Mouse (Mus musculus) midbrain, embryonic 12.5 days (tissue): ENCODE data around the gene Sptb. TPM values are rescaled to one million over a fixed set of nuclear protein-coding genes. Genes with fewer than 3 reads are reported as not detected.
A peak's percentile ranks its signal among the peaks of the same experiment; 100 is the strongest.

Source experiments
- ATAC-seq: fragments of 200-750 bp; cut with Nextera tagmentation; 2 replicates; pipeline ENCODE4 v1.8.0; 2017; ENCODE audit warnings: low read depth, moderate TSS enrichment, moderate library complexity; ENCODE audit not compliant: low FRiP score
- H3K27ac ChIP-seq: fragments of 300-500 bp; sonication (generic); replicated peaks from 2 replicates; pipeline ENCODE4 v1.5.1; 2016; ENCODE audit warnings: mild to moderate bottlenecking
- H3K27me3 ChIP-seq: fragments of 300-500 bp; sonication (generic); 2 replicates; pipeline ENCODE4 v1.6.1; 2016; ENCODE audit warnings: mild to moderate bottlenecking
- H3K36me3 ChIP-seq: fragments of 300-500 bp; sonication (generic); 2 replicates; pipeline ENCODE4 v1.6.1; 2016
- H3K4me1 ChIP-seq: fragments of 300-500 bp; sonication (generic); 2 replicates; pipeline ENCODE4 v1.6.1; 2016
- H3K4me2 ChIP-seq: fragments of 300-500 bp; sonication (generic); replicated peaks from 2 replicates; pipeline ENCODE4 v1.6.1; 2016; ENCODE audit warnings: mild to moderate bottlenecking, moderate library complexity
- H3K4me3 ChIP-seq: fragments of 300-500 bp; sonication (generic); 2 replicates; pipeline ENCODE4 v1.5.1; 2016; ENCODE audit warnings: mild to moderate bottlenecking
- H3K9ac ChIP-seq: fragments of 300-500 bp; sonication (generic); replicated peaks from 2 replicates; pipeline ENCODE4 v1.6.1; 2016; ENCODE audit warnings: mild to moderate bottlenecking, moderate library complexity
- H3K9me3 ChIP-seq: fragments of 300-500 bp; sonication (generic); 2 replicates; pipeline ENCODE4 v1.6.1; 2016; ENCODE audit warnings: mild to moderate bottlenecking
- WGBS: fragments of 180-500 bp; shearing (Covaris S2); methylation state at CpG from one replicate; pipeline ENCODE4 v1.1.7; 2016; 5-methylcytosine and 5-hydroxymethylcytosine counted together
- polyA plus RNA-seq: library from polyadenylated mRNA; unstranded; fragments of >200 nt; fragmentation: Nextera tagmentation; extraction: Ambion mirVana; gene quantifications from 2 replicates; pipeline ENCODE4 v1.2.1, GENCODE M21; 2016

The Sptb gene
- polyA plus RNA-seq, 1 experiment from 2014 or later = 2.4 TPM

GRCm38 (mm10) chr12:76546383-76547276 lies 163.7 kb downstream of the Sptb start:
- H3K4me2 ChIP-seq = peak overlapping the region; percentile 40
- H3K4me3 ChIP-seq = peak overlapping the region; percentile 18
- peaks cover 23% of the 10 kb centered on the region for H3K4me1 ChIP-seq
- no peak overlapping the region for H3K27ac ChIP-seq
- ATAC-seq = no peak
- 5% methylated on average over 28 of the region's 28 CpGs for WGBS
- H3K9me3 ChIP-seq = no peaks in the 10 kb centered on the region
- H3K9ac ChIP-seq = no peak overlapping the region; the same call in 1 of the 2 replicates
- no peaks in the 10 kb centered on the region for H3K36me3 ChIP-seq
- H3K27me3 ChIP-seq = peaks cover 43% of the 10 kb centered on the region

DNA sequence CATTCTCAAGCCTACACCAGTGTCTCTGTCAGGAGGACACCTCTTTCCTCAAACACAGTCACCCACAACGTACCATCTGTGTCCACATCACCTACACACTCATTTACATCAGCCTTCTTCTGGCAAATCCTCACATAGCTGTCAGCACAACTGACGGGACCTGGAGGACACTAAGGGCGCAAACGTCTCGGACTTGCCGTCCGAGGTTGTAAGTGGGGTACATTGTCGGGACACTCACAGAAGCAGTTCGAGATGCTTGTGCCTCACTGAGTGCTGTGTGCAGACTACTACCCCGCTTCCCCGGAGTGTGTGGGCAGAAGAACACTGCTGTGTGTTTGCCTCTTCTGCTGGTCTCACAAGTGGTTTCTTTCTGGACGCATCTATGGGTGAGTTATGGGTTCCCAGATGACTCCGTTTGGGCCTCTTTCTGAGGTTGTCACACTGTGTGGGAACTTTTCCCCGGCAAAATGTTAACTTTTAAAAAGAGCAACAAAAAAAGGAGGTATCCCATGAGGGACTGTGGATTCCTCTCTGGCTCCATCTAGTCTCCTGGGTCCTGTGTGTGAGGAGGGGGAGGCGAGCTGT lies 164.5 kb downstream of the Sptb start:
- Histone ChIP-seq H3K36me3 (no peaks in the 10 kb centered on the region), H3K9ac (no peak overlapping the region), H3K27me3 (peaks cover 43% of the 10 kb centered on the region), H3K4me1 (peaks cover 23% of the 10 kb centered on the region), H3K9me3 (no peaks in the 10 kb centered on the region), H3K27ac (no peak overlapping the region), H3K4me2 (no peak overlapping the region), H3K4me3 (no peak overlapping the region)
- WGBS = 61% methylated on average over 15 of the region's 15 CpGs
- no peak for ATAC-seq

- Histone ChIP-seq H3K9me3 (no peaks in the 10 kb centered on the region), H3K4me3 (no peak overlapping the region), H3K4me2 (no peak overlapping the region), H3K27me3 (peaks cover 22% of the 10 kb centered on the region), H3K27ac (no peak overlapping the region), H3K4me1 (peaks cover 11% of the 10 kb centered on the region), H3K9ac (no peak overlapping the region), H3K36me3 (no peaks in the 10 kb centered on the region)
- WGBS = 73% methylated on average over 6 of the region's 6 CpGs
- ATAC-seq = no peak
Observed at GRCm38 (mm10) chr12:76541879-76542278, 168.5 kb downstream of the Sptb start.

DNA sequence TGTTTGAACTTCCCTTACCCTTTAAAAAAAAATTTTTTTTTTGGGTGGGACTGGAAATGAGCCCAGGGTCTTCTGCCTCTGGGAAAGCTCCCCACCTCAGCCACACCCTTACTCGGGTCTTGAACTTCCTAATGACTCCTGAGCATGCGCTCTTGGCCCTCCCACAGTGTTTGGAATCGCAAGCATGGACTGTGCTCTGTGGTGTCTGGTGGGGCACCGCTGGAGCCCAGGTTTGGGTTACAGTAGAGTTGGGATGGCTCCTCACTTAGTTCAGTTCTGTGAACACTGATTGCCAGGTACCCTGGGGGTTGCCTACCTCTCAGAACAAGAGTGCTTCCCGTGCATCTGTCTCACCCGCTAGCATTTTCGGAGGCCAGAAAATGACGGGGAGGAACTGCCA lies 168.9 kb downstream of the Sptb start:
- 55% methylated on average over 8 of the region's 8 CpGs for WGBS
- H3K4me2 ChIP-seq = no peak overlapping the region
- peaks cover 22% of the 10 kb centered on the region for H3K27me3 ChIP-seq
- no peaks in the 10 kb centered on the region for H3K36me3 ChIP-seq
- H3K9ac ChIP-seq = no peak overlapping the region
- H3K4me1 ChIP-seq = peaks cover 7% of the 10 kb centered on the region
- no peak for ATAC-seq
- H3K4me3 ChIP-seq = no peak overlapping the region
- H3K27ac ChIP-seq = no peak overlapping the region
- no peaks in the 10 kb centered on the region for H3K9me3 ChIP-seq

DNA sequence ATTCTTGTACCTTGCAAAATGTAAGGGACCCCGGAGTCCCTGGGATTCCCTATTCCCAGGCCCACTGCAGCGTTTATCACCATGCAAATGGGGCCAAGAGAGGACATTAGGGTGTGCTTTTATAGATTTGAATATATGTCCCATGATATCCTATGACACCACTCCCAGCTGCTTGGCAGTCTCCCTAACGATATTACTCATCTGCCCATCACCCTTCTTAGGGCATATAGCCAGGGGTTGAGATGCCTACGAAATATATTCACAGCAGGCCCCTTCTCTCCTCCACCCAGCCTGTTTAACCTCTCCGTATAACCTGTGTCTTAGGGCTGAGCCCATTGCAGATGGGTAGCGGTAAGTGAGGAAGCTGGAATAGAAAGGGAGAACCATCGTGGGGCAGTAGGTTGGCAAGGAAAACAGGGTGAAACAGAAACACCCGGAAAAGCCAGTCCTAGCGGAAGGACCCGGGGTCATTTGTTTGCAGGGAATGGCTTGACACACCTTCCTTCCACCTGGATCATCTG lies 169.6 kb downstream of the Sptb start:
- ATAC-seq = no peak
- Histone ChIP-seq H3K27me3 (peaks cover 22% of the 10 kb centered on the region), H3K9ac (no peak overlapping the region), H3K4me2 (no peak overlapping the region), H3K4me1 (no peaks in the 10 kb centered on the region), H3K4me3 (no peak overlapping the region), H3K27ac (no peak overlapping the region), H3K9me3 (no peaks in the 10 kb centered on the region), H3K36me3 (no peaks in the 10 kb centered on the region)
- 83% methylated on average over 10 of the region's 10 CpGs for WGBS

DNA sequence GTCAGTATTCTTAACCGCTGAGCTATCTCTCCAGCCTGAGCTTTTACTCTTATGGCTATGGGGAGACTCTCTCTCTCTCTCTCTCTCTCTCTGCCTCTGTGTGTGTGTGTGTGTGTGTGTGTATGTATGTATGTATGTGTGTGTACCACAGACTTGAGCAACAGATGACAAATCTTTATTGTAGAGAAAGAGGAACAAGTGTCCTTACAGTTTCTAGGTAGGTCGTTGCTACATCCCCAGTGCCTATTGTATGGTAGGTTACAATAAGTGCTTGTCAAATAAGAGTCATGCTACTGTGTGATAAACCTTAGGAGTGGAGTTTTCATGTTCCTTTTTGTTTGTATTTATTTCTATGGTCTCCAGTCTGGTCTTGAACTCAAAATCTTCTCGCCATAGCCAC lies 170.2 kb downstream of the Sptb start:
- H3K4me2 ChIP-seq = no peak overlapping the region
- H3K27me3 ChIP-seq = peaks cover 22% of the 10 kb centered on the region
- H3K4me1 ChIP-seq = no peaks in the 10 kb centered on the region
- H3K4me3 ChIP-seq = no peak overlapping the region
- no peaks in the 10 kb centered on the region for H3K36me3 ChIP-seq
- no peaks in the 10 kb centered on the region for H3K9me3 ChIP-seq
- no peak for ATAC-seq
- no peak overlapping the region for H3K27ac ChIP-seq
- H3K9ac ChIP-seq = no peak overlapping the region
- WGBS = 87% methylated on average over 3 of the region's 3 CpGs

DNA sequence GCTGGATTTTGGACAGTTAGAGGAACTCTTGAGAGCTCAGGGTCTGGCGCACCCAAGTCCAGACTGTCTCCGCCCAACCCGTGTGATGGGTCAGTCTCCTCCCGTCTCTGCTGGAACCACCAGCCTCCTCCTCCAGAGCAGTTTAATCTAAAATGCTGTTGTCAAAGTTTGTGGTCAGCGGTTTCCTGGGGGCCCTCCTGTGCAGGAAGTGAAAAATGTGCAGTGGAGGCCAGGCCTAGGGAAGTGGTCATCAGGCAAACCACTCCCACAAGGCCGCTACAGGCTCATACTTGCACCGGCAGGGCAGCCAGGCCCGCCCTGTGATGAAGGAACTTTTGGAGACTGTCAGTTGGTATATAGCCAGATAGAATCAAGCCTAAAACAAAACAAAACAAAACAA lies 172.9 kb downstream of the Sptb start:
- Histone ChIP-seq H3K27me3 (peaks cover 45% of the 10 kb centered on the region), H3K36me3 (no peaks in the 10 kb centered on the region), H3K4me2 (no peak overlapping the region), H3K4me1 (peaks cover 17% of the 10 kb centered on the region), H3K9me3 (no peaks in the 10 kb centered on the region), H3K27ac (no peak overlapping the region), H3K4me3 (no peak overlapping the region), H3K9ac (no peak overlapping the region)
- 80% methylated on average over 8 of the region's 8 CpGs for WGBS
- no peak for ATAC-seq

GRCm38 (mm10) chr12:76536591-76537153 lies 173.7 kb downstream of the Sptb start:
- no peak overlapping the region for H3K4me3 ChIP-seq
- H3K27ac ChIP-seq = no peak overlapping the region
- peaks cover 19% of the 10 kb centered on the region for H3K4me1 ChIP-seq
- WGBS = 80% methylated on average over 8 of the region's 8 CpGs
- no peak overlapping the region for H3K9ac ChIP-seq
- ATAC-seq = no peak
- no peak overlapping the region for H3K4me2 ChIP-seq
- H3K36me3 ChIP-seq = no peaks in the 10 kb centered on the region
- peaks cover 52% of the 10 kb centered on the region for H3K27me3 ChIP-seq
- no peaks in the 10 kb centered on the region for H3K9me3 ChIP-seq

DNA sequence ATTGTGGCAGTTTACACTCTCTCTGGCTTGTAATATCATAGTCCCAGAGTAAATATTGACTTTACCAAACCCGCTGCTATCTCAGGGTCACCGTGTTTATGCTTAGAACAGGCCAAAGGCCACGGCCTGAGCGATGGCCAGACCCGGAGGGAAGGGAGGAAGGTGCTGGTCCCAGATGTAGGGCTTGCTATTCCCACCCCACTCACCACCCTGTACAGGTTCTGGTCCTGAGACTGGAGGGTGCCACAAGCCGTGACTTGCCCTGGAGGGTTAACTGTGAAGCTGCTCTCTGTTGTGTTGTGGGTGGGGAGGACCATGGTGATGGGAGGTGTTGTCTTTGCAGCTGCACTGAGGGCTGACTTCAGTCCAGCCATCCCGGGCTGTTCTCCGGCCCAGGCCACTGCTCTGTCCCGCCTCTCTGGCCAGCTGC lies 174.9 kb downstream of the Sptb start:
- 45% methylated on average over 9 of the region's 9 CpGs for WGBS
- H3K4me2 ChIP-seq = no peak overlapping the region
- H3K9me3 ChIP-seq = no peaks in the 10 kb centered on the region
- ATAC-seq = no peak
- no peak overlapping the region for H3K9ac ChIP-seq
- peaks cover 64% of the 10 kb centered on the region for H3K27me3 ChIP-seq
- no peaks in the 10 kb centered on the region for H3K36me3 ChIP-seq
- H3K27ac ChIP-seq = no peak overlapping the region
- H3K4me3 ChIP-seq = no peak overlapping the region
- peaks cover 19% of the 10 kb centered on the region for H3K4me1 ChIP-seq

GRCm38 (mm10) chr12:76534641-76535283 lies 175.6 kb downstream of the Sptb start:
- H3K9ac ChIP-seq = no peak overlapping the region
- no peaks in the 10 kb centered on the region for H3K36me3 ChIP-seq
- H3K4me2 ChIP-seq = peak overlapping the region; percentile 95
- no peaks in the 10 kb centered on the region for H3K9me3 ChIP-seq
- peaks cover 19% of the 10 kb centered on the region for H3K4me1 ChIP-seq
- peaks cover 71% of the 10 kb centered on the region for H3K27me3 ChIP-seq
- 28% methylated on average over 9 of the region's 9 CpGs for WGBS
- H3K27ac ChIP-seq = no peak overlapping the region
- peak overlapping the region; percentile 65; the same call in 1 of the 2 replicates for H3K4me3 ChIP-seq
- ATAC-seq = no peak

- no peaks in the 10 kb centered on the region for H3K9me3 ChIP-seq
- no peaks in the 10 kb centered on the region for H3K36me3 ChIP-seq
- WGBS = 3% methylated on average over 11 of the region's 11 CpGs
- H3K9ac ChIP-seq = no peak overlapping the region
- peaks cover 77% of the 10 kb centered on the region for H3K27me3 ChIP-seq
- peaks cover 19% of the 10 kb centered on the region for H3K4me1 ChIP-seq
- peak overlapping the region; percentile 95 for H3K4me2 ChIP-seq
- H3K27ac ChIP-seq = no peak overlapping the region
- no peak for ATAC-seq
- H3K4me3 ChIP-seq = peak overlapping the region; percentile 65
Observed at GRCm38 (mm10) chr12:76534233-76534632, 176.1 kb downstream of the Sptb start.
